Mouse (Mus musculus): ENCODE data around the gene Olfr1277. TPM values are rescaled to one million over a fixed set of nuclear protein-coding genes. Genes with fewer than 3 reads are reported as not detected.

Gene Olfr1277
- not detected for total RNA-seq (2021)

DNA sequence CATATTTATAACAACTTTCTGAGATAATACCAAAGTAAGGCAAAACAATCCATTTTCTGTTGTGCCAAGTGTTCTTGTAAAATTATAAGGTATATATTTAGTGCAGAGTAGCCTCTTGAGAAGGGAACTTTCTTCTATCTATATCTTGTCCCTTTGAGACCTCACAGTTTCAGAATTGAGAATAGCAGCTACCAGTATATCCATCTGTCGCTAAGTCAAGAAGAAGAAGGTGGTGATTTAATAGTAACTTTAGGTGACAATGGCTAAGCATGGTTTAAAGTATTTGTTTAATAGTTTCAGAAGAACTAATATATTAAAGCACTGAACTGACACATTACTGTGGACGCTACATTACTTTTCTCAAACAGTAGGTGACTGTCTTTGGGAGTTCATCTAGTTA, at the start of gene Olfr1277:
TSS of gene Olfr1277 (minus strand) at position 101 of the 400 bp plus-strand sequence.
- no peak for DNase-seq (ENCODE audit: extremely low spot score in 1 of 2, low spot score in 1 of 2)

- no peak for DNase-seq (ENCODE audit: extremely low spot score in 1 of 2, low spot score in 1 of 2)
These were observed 39.8 kb upstream of the Olfr1277 start, which contains the start of gene Olfr1280 for GRCm38 (mm10) chr2:111313717-111314116. Gene Olfr1280 (plus strand): TSS chr2:111314017.

- no peak for DNase-seq (ENCODE audit: extremely low spot score in 1 of 2, low spot score in 1 of 2)
These were observed 26.5 kb upstream of the Olfr1277 start, which contains the start of gene Olfr1279 for GRCm38 (mm10) chr2:111300374-111300773. Gene Olfr1279 (plus strand): TSS chr2:111300635.

- DNase-seq (ENCODE audit: extremely low spot score in 1 of 2, low spot score in 1 of 2): no peak
These were observed 24.6 kb upstream of the Olfr1277 start for GRCm38 (mm10) chr2:111298541-111298940.

GRCm38 (mm10) chr2:111289836-111290235, 15.9 kb upstream of the Olfr1277 start, which contains the start of gene Olfr1278:
Gene Olfr1278 (plus strand): TSS chr2:111290136.
- no peak for DNase-seq (ENCODE audit: extremely low spot score in 1 of 2, low spot score in 1 of 2)

- no peak for DNase-seq (ENCODE audit: extremely low spot score in 1 of 2, low spot score in 1 of 2)
These were observed 19.7 kb downstream of the Olfr1277 start, which contains the start of gene Olfr1276 for GRCm38 (mm10) chr2:111254216-111254615. Gene Olfr1276 (plus strand): TSS chr2:111254516.

DNA sequence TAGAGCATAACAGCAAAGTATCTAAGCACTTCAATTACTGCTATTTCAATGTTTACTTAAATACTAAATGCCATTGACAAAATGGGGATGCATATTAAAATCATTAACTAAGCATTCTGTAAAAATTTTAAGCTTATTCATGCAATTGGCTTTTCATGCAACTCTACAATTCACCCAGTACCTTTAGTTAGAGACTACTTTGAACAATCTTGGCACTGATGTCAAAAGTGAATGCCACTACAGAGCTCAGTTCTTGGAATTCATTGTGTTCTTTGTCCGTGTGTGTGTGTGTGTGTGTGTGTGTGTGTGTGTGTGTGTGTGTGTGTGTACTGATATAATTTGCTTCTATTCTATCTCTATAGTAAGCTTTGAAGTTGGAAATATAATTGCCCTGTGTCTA, 38.7 kb downstream of the Olfr1277 start, which contains the start of gene Olfr1275:
TSS of gene Olfr1275 (minus strand) at position 101 of the 400 bp plus-strand sequence.
- no peak for DNase-seq (ENCODE audit: extremely low spot score in 1 of 2, low spot score in 1 of 2)

DNA sequence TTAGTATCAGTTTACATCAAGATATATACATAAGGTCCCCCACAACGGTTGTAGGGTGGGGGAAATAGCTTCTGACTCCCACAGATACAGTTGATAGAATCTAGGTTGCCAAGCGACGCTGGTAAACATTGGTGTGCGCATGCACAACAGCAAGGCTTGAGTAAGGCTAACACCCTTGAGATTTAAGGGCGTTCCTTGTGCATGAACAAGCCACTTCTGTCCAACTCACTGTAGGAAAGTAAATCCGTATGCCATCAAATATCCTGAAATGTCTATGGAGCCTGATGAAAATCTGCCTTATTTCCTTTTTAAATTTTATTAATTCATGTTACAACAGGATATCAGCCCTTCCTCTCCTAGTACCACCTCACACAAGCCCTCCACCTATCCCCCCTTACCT, 44.4 kb downstream of the Olfr1277 start, which contains the start of gene 4930430A15Rik:
TSS of gene 4930430A15Rik (minus strand) at position 101 of the 400 bp plus-strand sequence.
- DNase-seq (ENCODE audit: extremely low spot score in 1 of 2, low spot score in 1 of 2): no peak

Other genes with a start within 250 kb of the Olfr1277 start
- gene Gm13941, start 168.1 kb downstream of the Olfr1277 start, total RNA-seq (2021): not detected
- gene Gm15130, start 121.2 kb downstream of the Olfr1277 start, total RNA-seq (2021): not detected
- not detected for gene 4930430A15Rik, start 44.5 kb downstream of the Olfr1277 start, total RNA-seq (2021)
- gene Olfr1275, start 38.8 kb downstream of the Olfr1277 start, total RNA-seq (2021): not detected
- not detected for gene Olfr1276, start 19.6 kb downstream of the Olfr1277 start, total RNA-seq (2021)
- not detected for gene Olfr1278, start 16.0 kb upstream of the Olfr1277 start, total RNA-seq (2021)
- not detected for gene Olfr1279, start 26.5 kb upstream of the Olfr1277 start, total RNA-seq (2021)
- not detected for gene Olfr1280, start 39.9 kb upstream of the Olfr1277 start, total RNA-seq (2021)
- not detected for gene Olfr1281, start 52.4 kb upstream of the Olfr1277 start, total RNA-seq (2021)
- not detected for gene Olfr1282, start 62.0 kb upstream of the Olfr1277 start, total RNA-seq (2021)
- gene Olfr1283, start 92.7 kb upstream of the Olfr1277 start, total RNA-seq (2021): not detected
- gene Olfr1284, start 101.4 kb upstream of the Olfr1277 start, total RNA-seq (2021): not detected
- gene Olfr1286, start 149.0 kb upstream of the Olfr1277 start, total RNA-seq (2021): not detected
- gene Olfr1287, start 175.0 kb upstream of the Olfr1277 start, total RNA-seq (2021): not detected
- gene Olfr1288, start 200.0 kb upstream of the Olfr1277 start, total RNA-seq (2021): not detected
- not detected for gene Olfr1289, start 206.7 kb upstream of the Olfr1277 start, total RNA-seq (2021)
- not detected for gene Olfr1290, start 219.7 kb upstream of the Olfr1277 start, total RNA-seq (2021)
- not detected for gene Olfr1291-ps1, start 223.1 kb upstream of the Olfr1277 start, total RNA-seq (2021)

Measured in layer of hippocampus, postnatal 25 days (tissue).